In the genomic region with DNA sequence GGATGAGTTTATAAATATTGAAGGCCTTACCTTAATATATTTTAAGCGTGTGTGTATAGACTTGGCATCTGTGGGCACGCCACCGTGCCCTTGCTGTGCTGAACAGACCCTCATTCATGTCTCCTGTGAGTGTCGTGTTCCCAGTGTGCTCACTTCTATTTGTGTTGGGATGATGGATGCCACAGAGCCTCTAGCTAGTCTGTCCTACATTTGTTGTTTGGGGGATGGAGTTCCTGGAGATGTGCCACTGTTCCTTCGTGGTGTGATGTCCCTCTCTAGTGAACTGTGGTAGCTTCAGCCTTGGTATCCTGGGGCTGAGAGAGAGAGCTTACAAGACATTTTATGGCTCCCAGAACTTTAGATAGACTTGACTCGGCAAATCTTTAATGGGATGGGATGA, we compare ENCODE assay signal across 21 mouse cellular contexts.
"Had no signal": no experiment of that assay in that cellular context is flagged by ENCODE, and none has a peak within 500 bp of the region (broad histone marks: within the 10 kb centered on the region; RNA-seq: fewer than 3 reads in every experiment).

No protein-coding gene starts in this region.

- H3K4me1 ChIP-seq: liver, embryonic 13.5 days; midbrain, embryonic 10.5 days; neural tube, embryonic 12.5 days; neural tube, embryonic 15.5 days; stomach, embryonic 15.5 days had no signal

- DNase-seq: kidney, adult 18-20 months; kidney, adult 9 months; kidney, postnatal 14 days; kidney, postnatal 4 days; layer of hippocampus, adult 9-11 months; layer of hippocampus, postnatal 36 days; liver, embryonic 13.5 days; lung, adult 2 months; lung, postnatal 36 days; midbrain, embryonic 14.5 days; right cerebral cortex, adult 18-20 months; right cerebral cortex, postnatal 14 days; right cerebral cortex, postnatal 4 days; spleen, adult 18-20 months; thymus, postnatal 25 days had no signal

- H3K9me3 ChIP-seq: liver, embryonic 13.5 days; megakaryocyte, embryonic 14.5 days; midbrain, embryonic 10.5 days; neural tube, embryonic 12.5 days; neural tube, embryonic 15.5 days; stomach, embryonic 15.5 days had no signal

- H3K36me3 ChIP-seq: liver, embryonic 13.5 days; midbrain, embryonic 10.5 days; stomach, embryonic 15.5 days had no signal

- H3K4me2 ChIP-seq: liver, embryonic 13.5 days; neural tube, embryonic 12.5 days; neural tube, embryonic 15.5 days; stomach, embryonic 15.5 days had no signal

- H3K9ac ChIP-seq: liver, embryonic 13.5 days; neural tube, embryonic 12.5 days; neural tube, embryonic 15.5 days; stomach, embryonic 15.5 days had no signal

- H3K27me3 ChIP-seq: megakaryocyte, embryonic 14.5 days; neural tube, embryonic 12.5 days; neural tube, embryonic 15.5 days; stomach, embryonic 15.5 days had no signal

- H3K4me3 ChIP-seq: left cerebral cortex, adult 2 months; liver, embryonic 13.5 days; megakaryocyte, embryonic 14.5 days; midbrain, embryonic 10.5 days; neural tube, embryonic 12.5 days; neural tube, embryonic 15.5 days; stomach, embryonic 15.5 days had no signal

- H3K27ac ChIP-seq: left cerebral cortex, adult 2 months; liver, embryonic 13.5 days; midbrain, embryonic 10.5 days; neural tube, embryonic 12.5 days; neural tube, embryonic 15.5 days; stomach, embryonic 15.5 days had no signal
